Mouse (Mus musculus): ENCODE measurements at regions not wholly inside any gene's neighbourhood (a gene's known extent, or its start where the extent isn't known, plus 50 kb on each side); places are given as distances from the start of the nearest gene placed in this dataset.

DNA sequence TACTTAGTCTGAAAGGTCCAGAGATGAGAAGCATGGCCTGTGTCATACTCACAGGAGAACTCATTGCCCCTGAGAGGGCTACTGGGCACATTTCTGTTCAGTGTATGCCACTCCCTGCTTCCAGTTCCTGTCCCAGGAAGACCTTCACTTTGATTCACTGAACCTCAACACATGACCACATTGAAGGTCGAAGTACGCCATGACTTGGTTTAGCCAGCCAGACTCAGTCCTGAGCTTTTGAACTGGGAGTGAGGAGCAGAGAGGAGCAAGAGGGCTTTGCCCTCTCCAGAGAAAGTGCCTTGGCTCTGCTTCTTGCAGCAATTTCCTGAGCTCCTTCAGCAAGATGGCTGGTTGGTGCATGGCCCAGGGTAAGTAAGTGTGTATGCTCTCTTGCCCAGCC is 324.1 kb downstream of the Insc start:
- no peak for DNase-seq (ENCODE audit: inconsistent age in 2 of 2, low spot score in 1 of 2)

DNA sequence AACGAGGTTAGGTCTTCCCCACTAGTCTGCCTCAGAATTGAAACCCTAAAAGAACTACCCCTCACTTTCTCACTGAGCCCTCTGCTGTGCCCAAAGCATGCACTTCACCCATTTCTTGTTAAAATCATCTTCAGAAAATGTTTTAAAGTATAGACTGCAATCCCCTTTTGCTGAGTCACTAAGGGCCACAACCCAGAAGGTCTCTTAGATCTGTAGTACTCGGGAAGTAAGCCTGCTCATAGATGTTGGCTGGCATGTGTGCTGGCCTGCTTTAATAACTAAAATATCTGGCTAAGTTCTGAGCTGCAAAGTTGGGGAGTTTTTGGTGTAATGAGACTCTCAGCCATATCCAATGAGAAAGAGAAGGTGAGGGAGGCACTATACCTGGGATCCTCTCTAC is 329.9 kb downstream of the Insc start:
- DNase-seq (ENCODE audit: inconsistent age in 2 of 2, low spot score in 1 of 2) = no peak

DNA sequence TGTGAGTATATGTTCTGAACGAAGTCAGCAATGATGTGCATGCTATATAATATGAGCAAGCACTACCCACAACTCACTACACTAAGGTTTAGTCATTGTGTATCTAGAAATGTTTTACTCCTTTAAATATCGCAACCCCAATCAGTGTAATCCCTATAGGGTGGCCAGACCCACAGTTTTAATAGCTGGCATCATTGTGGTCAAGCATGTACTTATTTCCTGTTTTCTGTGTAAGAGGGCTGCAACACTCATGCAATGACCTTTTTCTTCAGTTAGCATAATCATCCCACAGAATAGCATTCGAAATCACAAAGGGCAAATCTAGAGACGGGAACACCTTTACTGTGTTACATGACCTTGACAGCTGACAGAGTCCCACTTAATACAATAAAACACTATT is 333.3 kb downstream of the Insc start:
- DNase-seq (ENCODE audit: inconsistent age in 2 of 2, low spot score in 1 of 2) = no peak

DNA sequence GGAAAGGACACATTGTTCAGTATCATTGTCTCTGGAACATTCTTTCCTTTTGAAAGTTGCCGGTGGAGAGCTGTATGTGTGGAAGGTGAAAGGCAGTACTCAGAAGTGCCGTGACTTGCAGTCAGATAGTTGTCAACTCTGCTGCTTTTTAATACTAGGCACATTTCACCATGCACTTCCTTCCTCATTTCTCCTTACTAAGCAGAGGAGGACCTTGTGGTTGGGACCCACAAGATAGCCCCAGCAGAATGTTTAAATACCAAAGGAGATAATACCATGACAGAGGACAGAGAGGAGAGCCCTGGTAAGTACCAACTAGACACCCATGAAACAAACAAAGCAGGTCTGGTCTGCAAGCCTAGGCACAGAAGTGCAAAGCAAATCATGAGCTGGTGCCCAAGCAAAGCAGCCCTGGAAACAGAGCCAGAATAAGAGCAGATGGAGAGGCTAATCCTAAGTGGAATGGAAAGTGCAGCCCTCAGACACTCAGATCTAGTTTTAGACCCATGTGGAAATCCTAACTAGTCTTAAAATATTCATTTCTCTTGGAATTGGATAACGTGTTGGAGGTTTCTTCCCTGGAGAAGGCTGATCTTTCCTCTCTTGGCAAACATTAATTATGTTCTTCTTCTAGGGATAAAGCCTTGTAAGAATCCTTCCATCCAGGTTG is 341.4 kb downstream of the Insc start:
- DNase-seq (ENCODE audit: inconsistent age in 2 of 2, low spot score in 1 of 2) = no peak

DNA sequence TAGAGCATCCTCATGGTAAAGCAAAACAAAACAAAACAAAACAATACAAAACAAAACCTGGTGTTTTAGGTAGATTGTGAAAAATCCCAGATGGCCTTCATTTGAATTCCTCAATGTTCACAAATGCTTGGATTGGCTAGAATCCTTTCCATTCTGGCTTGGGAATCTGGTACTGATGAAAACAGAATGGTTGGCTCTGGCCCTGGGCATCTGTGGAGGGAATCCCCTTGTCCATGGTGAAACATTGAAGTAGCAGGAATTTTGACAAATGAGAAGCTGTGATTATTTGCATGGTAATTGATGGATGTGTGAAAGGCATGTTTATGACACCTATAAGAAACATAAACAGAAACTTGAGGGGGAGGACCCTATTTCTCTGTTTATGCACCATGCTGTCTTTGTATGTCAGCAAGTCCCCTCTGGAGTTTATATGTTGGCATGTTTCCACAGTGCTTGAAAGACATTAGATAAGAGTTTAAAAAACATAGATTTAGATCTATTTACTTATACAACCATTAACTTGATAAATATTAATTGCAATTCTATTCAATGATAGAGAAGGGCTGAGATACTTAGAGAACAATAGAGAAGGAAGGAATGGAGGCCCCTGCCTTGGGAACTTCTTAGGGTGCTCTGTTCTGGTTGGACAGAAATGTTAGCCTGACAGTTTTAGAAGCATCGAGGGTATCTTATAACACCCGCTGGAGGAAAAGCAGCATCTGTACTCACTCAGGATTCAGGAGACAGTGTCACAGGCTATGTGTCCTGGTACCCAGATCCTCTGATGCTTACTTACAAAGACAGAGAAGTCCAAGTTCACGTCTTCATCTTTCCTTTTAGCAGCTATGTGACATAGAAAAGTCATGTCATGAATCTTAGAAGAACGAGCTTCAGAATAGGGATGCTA is 343.3 kb downstream of the Insc start:
- DNase-seq (ENCODE audit: inconsistent age in 2 of 2, low spot score in 1 of 2) = no peak

- DNase-seq (ENCODE audit: inconsistent age in 2 of 2, low spot score in 1 of 2) = no peak
Observed at GRCm38 (mm10) chr7:115092481-115093050, 349.1 kb downstream of the Insc start.

- no peak for DNase-seq (ENCODE audit: inconsistent age in 2 of 2, low spot score in 1 of 2)
Observed at GRCm38 (mm10) chr7:115106041-115106440, 362.5 kb downstream of the Insc start.

- no peak for DNase-seq (ENCODE audit: inconsistent age in 2 of 2, low spot score in 1 of 2)
Observed at GRCm38 (mm10) chr7:115112282-115112681, 368.8 kb downstream of the Insc start.

- DNase-seq (ENCODE audit: inconsistent age in 2 of 2, low spot score in 1 of 2) = no peak
Observed at GRCm38 (mm10) chr7:115123283-115123682, 379.8 kb downstream of the Insc start.

DNA sequence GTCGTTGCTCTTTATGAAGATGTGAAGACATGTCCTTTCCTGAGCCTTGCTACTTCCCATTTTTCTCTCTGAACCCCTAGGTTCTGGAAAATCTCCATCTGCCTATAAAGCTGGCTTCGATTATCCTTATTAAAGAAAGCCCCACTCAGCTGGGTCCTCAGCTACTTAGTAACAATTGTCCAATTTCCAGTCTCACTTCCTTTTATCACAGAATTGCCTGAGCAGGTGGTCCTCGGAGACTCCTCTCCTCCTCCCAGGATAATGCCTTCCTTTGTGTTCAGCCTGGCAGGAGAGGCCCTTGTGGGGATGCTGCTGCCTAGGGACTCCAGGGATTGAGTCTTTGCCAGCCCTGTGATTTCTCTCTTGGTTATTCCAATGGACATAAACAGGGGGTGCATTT is 385.5 kb downstream of the Insc start:
- no peak for DNase-seq (ENCODE audit: inconsistent age in 2 of 2, low spot score in 1 of 2)

DNA sequence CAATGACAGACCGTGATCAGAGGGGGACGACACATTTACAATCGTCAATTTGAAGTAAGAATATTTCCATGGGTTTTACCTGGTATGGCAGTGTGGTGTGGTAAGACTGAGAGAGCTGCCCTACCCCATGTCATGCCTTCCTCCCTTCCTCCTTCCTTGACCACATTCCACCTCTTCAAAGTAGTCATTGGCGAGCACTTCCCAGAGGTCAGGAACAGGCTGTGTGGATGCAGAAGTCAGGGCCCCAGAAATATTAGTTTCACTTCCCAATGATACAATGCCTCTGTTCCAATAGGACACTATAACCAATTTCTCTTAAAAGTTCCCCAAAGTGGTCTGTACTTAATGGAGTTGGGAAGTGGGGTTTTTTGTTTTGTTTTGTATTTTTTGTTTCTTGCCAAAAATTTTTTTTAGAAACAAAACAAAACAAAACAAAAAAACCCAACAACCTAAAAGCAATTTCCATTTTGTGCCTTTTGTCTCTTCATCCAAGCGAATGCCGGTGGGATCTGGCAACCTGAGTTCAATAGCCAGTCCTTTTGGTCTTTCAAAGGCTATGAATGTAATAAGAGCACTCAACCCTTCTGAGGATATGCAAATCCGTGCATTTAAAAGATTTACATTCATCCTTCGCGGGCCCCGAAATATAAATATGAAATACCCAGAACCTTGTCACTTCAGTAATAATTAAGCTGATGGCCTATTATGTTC is 387.9 kb downstream of the Insc start:
- DNase-seq (ENCODE audit: inconsistent age in 2 of 2, low spot score in 1 of 2) = no peak

GRCm38 (mm10) chr7:115131970-115132551 is 388.6 kb downstream of the Insc start:
- DNase-seq (ENCODE audit: inconsistent age in 2 of 2, low spot score in 1 of 2) = no peak

- no peak for DNase-seq (ENCODE audit: inconsistent age in 2 of 2, low spot score in 1 of 2)
Observed at GRCm38 (mm10) chr7:115132595-115132994, 389.1 kb downstream of the Insc start.

DNA sequence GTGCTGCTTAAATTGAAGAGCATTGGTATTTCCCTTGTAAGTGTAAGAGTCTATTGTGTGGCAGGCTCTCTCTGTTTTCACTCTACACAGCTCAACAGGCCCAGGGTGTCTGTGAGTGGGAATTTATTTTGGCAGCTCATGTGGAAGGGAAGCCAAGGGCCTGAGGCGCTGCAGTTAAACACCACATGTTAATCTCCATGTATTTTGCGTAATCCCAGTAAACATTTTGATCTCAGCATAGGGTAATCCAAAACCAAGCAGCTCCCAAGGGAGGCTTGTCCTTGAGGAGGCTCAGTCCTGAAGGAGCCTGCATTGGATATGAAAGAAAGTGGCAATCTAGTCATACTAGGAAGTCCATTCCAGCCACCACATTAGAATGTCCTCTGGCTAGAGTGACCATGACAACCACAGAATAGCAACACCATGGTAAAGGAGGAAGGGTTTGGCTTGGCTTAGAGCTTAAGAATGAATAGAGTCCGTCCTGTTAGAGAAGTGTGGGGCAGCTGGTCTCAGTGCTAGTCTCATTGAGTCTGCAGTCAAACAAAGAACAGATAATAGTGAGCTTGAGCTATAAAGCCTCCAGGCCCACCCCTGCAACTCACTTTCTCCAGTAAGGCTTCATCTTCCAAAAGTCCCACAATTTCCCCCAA is 391.6 kb downstream of the Insc start:
- no peak for DNase-seq (ENCODE audit: inconsistent age in 2 of 2, low spot score in 1 of 2)

GRCm38 (mm10) chr7:115140286-115140685 is 396.8 kb downstream of the Insc start:
- no peak for DNase-seq (ENCODE audit: inconsistent age in 2 of 2, low spot score in 1 of 2)

GRCm38 (mm10) chr7:115142163-115142562 is 398.7 kb downstream of the Insc start:
- DNase-seq (ENCODE audit: inconsistent age in 2 of 2, low spot score in 1 of 2) = no peak

- DNase-seq (ENCODE audit: inconsistent age in 2 of 2, low spot score in 1 of 2) = no peak
Observed at GRCm38 (mm10) chr7:115144947-115145346, 401.5 kb downstream of the Insc start.

DNA sequence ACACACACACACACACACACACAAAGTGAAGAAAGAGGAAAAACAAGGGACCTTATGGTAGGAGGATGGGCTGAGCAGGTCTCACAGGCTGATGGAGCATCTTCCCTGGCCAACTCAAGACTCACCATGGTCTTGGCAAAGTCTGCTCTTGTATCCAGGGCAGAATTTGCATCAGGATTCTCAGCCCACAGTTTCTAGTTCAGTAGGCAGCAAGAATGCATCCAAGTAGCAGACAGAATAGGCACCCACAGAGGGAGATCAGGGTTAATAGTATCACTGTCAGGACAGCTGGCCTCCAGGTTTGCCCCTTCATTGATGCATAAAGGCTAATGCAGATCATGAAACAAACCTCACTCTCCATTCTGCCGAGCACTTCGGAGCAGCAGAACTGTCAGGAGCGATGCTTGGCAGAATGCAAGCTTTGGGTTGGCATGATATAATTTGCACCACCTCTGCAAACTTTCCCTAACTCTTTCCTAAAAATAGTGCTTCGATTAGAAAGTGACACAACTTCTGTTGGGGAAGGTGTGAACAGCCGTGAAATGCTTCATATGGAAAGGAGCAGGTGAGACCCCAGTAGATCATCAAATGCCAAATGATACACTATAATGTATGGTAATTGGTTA is 404.0 kb downstream of the Insc start:
- DNase-seq (ENCODE audit: inconsistent age in 2 of 2, low spot score in 1 of 2) = no peak

DNA sequence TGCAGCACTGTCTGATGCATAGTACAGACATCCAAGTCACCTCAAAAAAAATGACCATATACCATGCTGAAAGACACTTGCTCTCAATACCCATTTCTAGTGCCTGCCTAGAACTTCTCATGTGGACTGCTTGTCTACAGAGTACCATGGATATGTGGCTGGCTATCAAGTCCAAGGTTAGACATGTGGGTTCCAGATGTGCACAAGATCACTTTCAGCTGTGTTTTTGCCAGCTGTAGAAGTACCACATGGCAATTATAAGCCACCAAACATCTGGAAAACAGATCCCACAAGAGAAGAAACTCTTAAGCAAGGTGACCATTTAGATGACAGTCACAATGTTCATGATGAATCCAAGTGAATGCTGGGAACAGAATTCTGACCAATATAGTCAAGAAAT is 409.8 kb downstream of the Insc start:
- DNase-seq (ENCODE audit: inconsistent age in 2 of 2, low spot score in 1 of 2) = no peak
